Mouse (Mus musculus) cortical plate, adult 2 months (tissue): ENCODE measurements around the gene Heg1.

ENCODE experiments used
- CTCF ChIP-seq: fragments of 200-500 bp; IDR thresholded peaks from 2 replicates; pipeline ENCODE4 v1.5.1; 2011; ENCODE audit warnings: mild to moderate bottlenecking, control low read depth, low read length; ENCODE audit not compliant: insufficient read depth; ENCODE audit errors: extremely low read depth
- POLR2A ChIP-seq: fragments of 200-500 bp; IDR thresholded peaks from 2 replicates; pipeline ENCODE4 v1.6.1; 2011; ENCODE audit warnings: mild to moderate bottlenecking, low read length, control low read depth; ENCODE audit not compliant: insufficient read depth; ENCODE audit errors: extremely low read depth

- TF ChIP-seq POLR2A: no peak
- no peak for TF ChIP-seq CTCF
Observed at GRCm38 (mm10) chr16:33706111-33706890, 22.1 kb downstream of the Heg1 start.
